Mouse (Mus musculus): ENCODE results near the gene 2900011O08Rik.

DNA sequence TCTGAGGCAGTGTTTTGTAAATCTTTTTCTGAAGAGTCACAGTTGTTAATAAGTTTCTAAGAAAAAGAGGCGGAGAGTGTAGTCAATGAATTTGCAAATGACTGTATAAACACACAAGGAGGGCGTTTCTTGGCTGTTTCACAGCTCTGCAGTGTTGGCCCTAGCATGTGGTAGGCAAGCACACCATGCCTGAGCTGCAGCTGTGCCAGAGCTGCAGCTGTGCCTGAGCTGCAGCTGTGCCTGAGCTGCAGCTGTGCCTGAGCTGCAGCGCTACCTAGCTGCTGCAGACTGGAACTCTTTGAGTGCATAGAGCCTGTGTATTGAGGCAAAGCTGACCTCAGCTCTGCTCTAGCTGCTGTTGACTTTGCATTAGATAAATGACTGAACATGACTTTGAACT, 17.8 kb downstream of the 2900011O08Rik start:
- TF ChIP-seq GATA1 (IDR thresholded peaks at IDR 0.05; ENCODE audit: low read length) (no peak), TAL1 (IDR thresholded peaks at IDR 0.05; ENCODE audit: low read length) (no peak)

Measured in erythroblast, embryonic 14.5 days (primary cell).